Mouse (Mus musculus): Measurements from ENCODE around the gene Syf2.

DNA sequence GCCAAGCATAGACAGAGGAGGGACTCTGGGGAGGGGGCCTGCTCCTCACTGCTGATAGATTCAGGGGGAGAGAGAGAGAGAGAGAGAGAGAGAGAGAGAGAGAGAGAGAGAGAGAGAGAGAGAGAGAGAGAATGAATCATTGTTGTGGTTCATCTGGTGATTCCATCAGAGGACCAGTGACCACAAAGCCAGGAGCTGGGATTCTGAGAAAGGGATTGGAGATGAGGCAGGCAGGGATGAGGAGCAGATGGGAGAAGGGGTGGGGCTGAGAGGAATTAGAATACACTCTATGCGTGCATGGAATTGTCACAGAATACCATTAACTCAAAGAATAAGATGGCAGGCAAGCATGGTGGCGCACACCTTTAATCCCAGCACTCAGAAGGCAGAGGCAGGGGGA, 24.5 kb downstream of the Syf2 start:
- TF ChIP-seq FLI1 (IDR thresholded peaks at IDR 0.05; ENCODE audit: low read length) (no peak), GATA1 (IDR thresholded peaks at IDR 0.05; ENCODE audit: borderline replicate concordance, low read length) (no peak)
